Mouse (Mus musculus): Measurements from ENCODE around the gene Olfr154. TPM values are rescaled to one million over a fixed set of nuclear protein-coding genes. Genes with fewer than 3 reads are reported as not detected.
"Not testable (repeated sequence)": the region's sequence is repeated elsewhere in the genome, so short reads cannot be mapped to it uniquely, and the experiment has no call there.

Gene Olfr154
- not detected in 2 replicates for polyA plus RNA-seq (2011; ENCODE audit: insufficient read depth, insufficient read length, low read depth, missing spikeins)

- not testable (repeated sequence) for H3K27me3 ChIP-seq (ENCODE audit: control insufficient read depth, insufficient read depth, low read length, poor library complexity, severe bottlenecking); H3K4me1 ChIP-seq (ENCODE audit: control insufficient read depth, insufficient read depth, low read length); H3K9me3 ChIP-seq (replicated peaks; ENCODE audit: control insufficient read depth, insufficient read depth, low read length, poor library complexity, severe bottlenecking); H3K9ac ChIP-seq (ENCODE audit: low read depth, poor library complexity, severe bottlenecking); H3K36me3 ChIP-seq (ENCODE audit: control insufficient read depth, insufficient read depth, low read length, poor library complexity, severe bottlenecking); H3K4me3 ChIP-seq (ENCODE audit: low read depth, low read length); H3K27ac ChIP-seq (ENCODE audit: insufficient read depth, low read length)
These were observed at the start of gene Olfr154 for GRCm38 (mm10) chr2:85664355-85664754. Gene Olfr154 (minus strand): TSS chr2:85664455.

GRCm38 (mm10) chr2:85711159-85711558, 46.9 kb upstream of the Olfr154 start:
- no peak for TF ChIP-seq EP300 (IDR thresholded peaks at IDR 0.05; ENCODE audit: insufficient read depth, low read depth, low read length)
- TF ChIP-seq CTCF (IDR thresholded peaks at IDR 0.05; ENCODE audit: low read depth, low read length): no peak
- TF ChIP-seq POLR2A (IDR thresholded peaks at IDR 0.05; ENCODE audit: insufficient read depth, low read length): no peak
- Histone ChIP-seq H3K27ac (ENCODE audit: insufficient read depth, low read length) (no peak overlapping the region), H3K36me3 (ENCODE audit: control insufficient read depth, insufficient read depth, low read length, poor library complexity, severe bottlenecking) (no peaks in the 10 kb centered on the region), H3K9ac (ENCODE audit: low read depth, poor library complexity, severe bottlenecking) (no peak overlapping the region), H3K4me3 (ENCODE audit: low read depth, low read length) (no peak overlapping the region), H3K4me1 (ENCODE audit: control insufficient read depth, insufficient read depth, low read length) (no peaks in the 10 kb centered on the region), H3K27me3 (ENCODE audit: control insufficient read depth, insufficient read depth, low read length, poor library complexity, severe bottlenecking) (no peaks in the 10 kb centered on the region), H3K9me3 (replicated peaks; ENCODE audit: control insufficient read depth, insufficient read depth, low read length, poor library complexity, severe bottlenecking) (no peaks in the 10 kb centered on the region)

- H3K4me1 ChIP-seq (ENCODE audit: control insufficient read depth, insufficient read depth, low read length); H3K9me3 ChIP-seq (replicated peaks; ENCODE audit: control insufficient read depth, insufficient read depth, low read length, poor library complexity, severe bottlenecking); H3K9ac ChIP-seq (ENCODE audit: low read depth, poor library complexity, severe bottlenecking); H3K27me3 ChIP-seq (ENCODE audit: control insufficient read depth, insufficient read depth, low read length, poor library complexity, severe bottlenecking); H3K4me3 ChIP-seq (ENCODE audit: low read depth, low read length); H3K36me3 ChIP-seq (ENCODE audit: control insufficient read depth, insufficient read depth, low read length, poor library complexity, severe bottlenecking); H3K27ac ChIP-seq (ENCODE audit: insufficient read depth, low read length): not testable (repeated sequence)
These were observed 46.4 kb upstream of the Olfr154 start for GRCm38 (mm10) chr2:85710680-85711079.

GRCm38 (mm10) chr2:85689131-85689530, 24.9 kb upstream of the Olfr154 start, which contains the start of gene Olfr1008:
Gene Olfr1008 (plus strand): TSS chr2:85689431.
- no peak within 1 kb of the TSS for H3K27ac ChIP-seq (ENCODE audit: insufficient read depth, low read length)
- no peak within 1 kb of the TSS for H3K4me3 ChIP-seq (ENCODE audit: low read depth, low read length)
- no peaks in the 10 kb centered on the region for H3K4me1 ChIP-seq (ENCODE audit: control insufficient read depth, insufficient read depth, low read length)
- no peaks in the 10 kb centered on the region for H3K27me3 ChIP-seq (ENCODE audit: control insufficient read depth, insufficient read depth, low read length, poor library complexity, severe bottlenecking)
- H3K9ac ChIP-seq (ENCODE audit: low read depth, poor library complexity, severe bottlenecking): no peak within 1 kb of the TSS
- H3K36me3 ChIP-seq (ENCODE audit: control insufficient read depth, insufficient read depth, low read length, poor library complexity, severe bottlenecking): no peaks in the 10 kb centered on the region
- TF ChIP-seq POLR2A (IDR thresholded peaks at IDR 0.05; ENCODE audit: insufficient read depth, low read length) (no peak), EP300 (IDR thresholded peaks at IDR 0.05; ENCODE audit: insufficient read depth, low read depth, low read length) (no peak), CTCF (IDR thresholded peaks at IDR 0.05; ENCODE audit: low read depth, low read length) (no peak)
- peaks cover 4% of the 10 kb centered on the region for H3K9me3 ChIP-seq (replicated peaks; ENCODE audit: control insufficient read depth, insufficient read depth, low read length, poor library complexity, severe bottlenecking)

- Histone ChIP-seq H3K27me3 (ENCODE audit: control insufficient read depth, insufficient read depth, low read length, poor library complexity, severe bottlenecking) (no peaks in the 10 kb centered on the region), H3K9ac (ENCODE audit: low read depth, poor library complexity, severe bottlenecking) (no peak within 1 kb of the TSS), H3K9me3 (replicated peaks; ENCODE audit: control insufficient read depth, insufficient read depth, low read length, poor library complexity, severe bottlenecking) (no peaks in the 10 kb centered on the region), H3K4me1 (ENCODE audit: control insufficient read depth, insufficient read depth, low read length) (no peaks in the 10 kb centered on the region), H3K36me3 (ENCODE audit: control insufficient read depth, insufficient read depth, low read length, poor library complexity, severe bottlenecking) (no peaks in the 10 kb centered on the region), H3K4me3 (ENCODE audit: low read depth, low read length) (no peak within 1 kb of the TSS), H3K27ac (ENCODE audit: insufficient read depth, low read length) (no peak within 1 kb of the TSS)
- TF ChIP-seq POLR2A (IDR thresholded peaks at IDR 0.05; ENCODE audit: insufficient read depth, low read length) (no peak), EP300 (IDR thresholded peaks at IDR 0.05; ENCODE audit: insufficient read depth, low read depth, low read length) (no peak), CTCF (IDR thresholded peaks at IDR 0.05; ENCODE audit: low read depth, low read length) (no peak)
These were observed 14.4 kb upstream of the Olfr154 start, which contains the start of gene Olfr1006 for GRCm38 (mm10) chr2:85678667-85679066. Gene Olfr1006 (minus strand): TSS chr2:85678767.

GRCm38 (mm10) chr2:85650604-85651003, 13.7 kb downstream of the Olfr154 start, which contains the start of gene Olfr1002:
Gene Olfr1002 (minus strand): TSS chr2:85650704.
- Histone ChIP-seq H3K27me3 (ENCODE audit: control insufficient read depth, insufficient read depth, low read length, poor library complexity, severe bottlenecking) (no peaks in the 10 kb centered on the region), H3K36me3 (ENCODE audit: control insufficient read depth, insufficient read depth, low read length, poor library complexity, severe bottlenecking) (no peaks in the 10 kb centered on the region), H3K9ac (ENCODE audit: low read depth, poor library complexity, severe bottlenecking) (no peak within 1 kb of the TSS), H3K4me3 (ENCODE audit: low read depth, low read length) (no peak within 1 kb of the TSS), H3K4me1 (ENCODE audit: control insufficient read depth, insufficient read depth, low read length) (no peaks in the 10 kb centered on the region), H3K9me3 (replicated peaks; ENCODE audit: control insufficient read depth, insufficient read depth, low read length, poor library complexity, severe bottlenecking) (no peaks in the 10 kb centered on the region), H3K27ac (ENCODE audit: insufficient read depth, low read length) (no peak within 1 kb of the TSS)
- TF ChIP-seq EP300 (IDR thresholded peaks at IDR 0.05; ENCODE audit: insufficient read depth, low read depth, low read length): no peak
- TF ChIP-seq POLR2A (IDR thresholded peaks at IDR 0.05; ENCODE audit: insufficient read depth, low read length): no peak
- no peak for TF ChIP-seq CTCF (IDR thresholded peaks at IDR 0.05; ENCODE audit: low read depth, low read length)

Other genes starting within 250 kb of the Olfr154 start
- not detected in 2 replicates for gene Olfr993, start 249.6 kb downstream of the Olfr154 start, polyA plus RNA-seq (2011; ENCODE audit: insufficient read depth, insufficient read length, low read depth, missing spikeins)
- gene Olfr994, start 228.0 kb downstream of the Olfr154 start, polyA plus RNA-seq (2011; ENCODE audit: insufficient read depth, insufficient read length, low read depth, missing spikeins): not detected in 2 replicates
- not detected in 2 replicates for gene Olfr995, start 220.8 kb downstream of the Olfr154 start, polyA plus RNA-seq (2011; ENCODE audit: insufficient read depth, insufficient read length, low read depth, missing spikeins)
- gene 4833423E24Rik, start 145.4 kb downstream of the Olfr154 start, polyA plus RNA-seq (2011; ENCODE audit: insufficient read depth, insufficient read length, low read depth, missing spikeins): not detected in 2 replicates
- gene Olfr996, start 85.2 kb downstream of the Olfr154 start, polyA plus RNA-seq (2011; ENCODE audit: insufficient read depth, insufficient read length, low read depth, missing spikeins): not detected in 2 replicates
- gene Olfr998, start 75.5 kb downstream of the Olfr154 start, polyA plus RNA-seq (2011; ENCODE audit: insufficient read depth, insufficient read length, low read depth, missing spikeins): not detected in 2 replicates
- gene Olfr1000, start 52.6 kb downstream of the Olfr154 start, polyA plus RNA-seq (2011; ENCODE audit: insufficient read depth, insufficient read length, low read depth, missing spikeins): not detected in 2 replicates
- not detected in 2 replicates for gene Olfr1002, start 13.8 kb downstream of the Olfr154 start, polyA plus RNA-seq (2011; ENCODE audit: insufficient read depth, insufficient read length, low read depth, missing spikeins)
- not detected in 2 replicates for gene Olfr1006, start 14.3 kb upstream of the Olfr154 start, polyA plus RNA-seq (2011; ENCODE audit: insufficient read depth, insufficient read length, low read depth, missing spikeins)
- gene Olfr1008, start 25.0 kb upstream of the Olfr154 start, polyA plus RNA-seq (2011; ENCODE audit: insufficient read depth, insufficient read length, low read depth, missing spikeins): not detected in 2 replicates
- gene Olfr1009, start 51.0 kb upstream of the Olfr154 start, polyA plus RNA-seq (2011; ENCODE audit: insufficient read depth, insufficient read length, low read depth, missing spikeins): not detected in 2 replicates
- not detected in 2 replicates for gene Olfr1012, start 98.3 kb upstream of the Olfr154 start, polyA plus RNA-seq (2011; ENCODE audit: insufficient read depth, insufficient read length, low read depth, missing spikeins)
- not detected in 2 replicates for gene Olfr1013, start 102.6 kb upstream of the Olfr154 start, polyA plus RNA-seq (2011; ENCODE audit: insufficient read depth, insufficient read length, low read depth, missing spikeins)
- not detected in 2 replicates for gene Olfr1014, start 108.3 kb upstream of the Olfr154 start, polyA plus RNA-seq (2011; ENCODE audit: insufficient read depth, insufficient read length, low read depth, missing spikeins)
- not detected in 2 replicates for gene Olfr1015, start 117.6 kb upstream of the Olfr154 start, polyA plus RNA-seq (2011; ENCODE audit: insufficient read depth, insufficient read length, low read depth, missing spikeins)
- gene Olfr1016, start 138.1 kb upstream of the Olfr154 start, polyA plus RNA-seq (2011; ENCODE audit: insufficient read depth, insufficient read length, low read depth, missing spikeins): not detected in 2 replicates
- gene Olfr1018, start 154.0 kb upstream of the Olfr154 start, polyA plus RNA-seq (2011; ENCODE audit: insufficient read depth, insufficient read length, low read depth, missing spikeins): not detected in 2 replicates
- not detected in 2 replicates for gene Olfr1019, start 181.0 kb upstream of the Olfr154 start, polyA plus RNA-seq (2011; ENCODE audit: insufficient read depth, insufficient read length, low read depth, missing spikeins)
- gene Olfr1020, start 182.6 kb upstream of the Olfr154 start, polyA plus RNA-seq (2011; ENCODE audit: insufficient read depth, insufficient read length, low read depth, missing spikeins): not detected in 2 replicates
- gene Olfr1022, start 204.1 kb upstream of the Olfr154 start, polyA plus RNA-seq (2011; ENCODE audit: insufficient read depth, insufficient read length, low read depth, missing spikeins): not detected in 2 replicates
- gene Olfr1023, start 221.2 kb upstream of the Olfr154 start, polyA plus RNA-seq (2011; ENCODE audit: insufficient read depth, insufficient read length, low read depth, missing spikeins): not detected in 2 replicates
- not detected in 2 replicates for gene Olfr1024, start 240.6 kb upstream of the Olfr154 start, polyA plus RNA-seq (2011; ENCODE audit: insufficient read depth, insufficient read length, low read depth, missing spikeins)